Mouse (Mus musculus): ENCODE data around the gene Gm16181. TPM values are rescaled to one million over a fixed set of nuclear protein-coding genes. Genes with fewer than 3 reads are reported as not detected.

The Gm16181 gene
- total RNA-seq, 2 experiments from 2014 or later: not detected

DNA sequence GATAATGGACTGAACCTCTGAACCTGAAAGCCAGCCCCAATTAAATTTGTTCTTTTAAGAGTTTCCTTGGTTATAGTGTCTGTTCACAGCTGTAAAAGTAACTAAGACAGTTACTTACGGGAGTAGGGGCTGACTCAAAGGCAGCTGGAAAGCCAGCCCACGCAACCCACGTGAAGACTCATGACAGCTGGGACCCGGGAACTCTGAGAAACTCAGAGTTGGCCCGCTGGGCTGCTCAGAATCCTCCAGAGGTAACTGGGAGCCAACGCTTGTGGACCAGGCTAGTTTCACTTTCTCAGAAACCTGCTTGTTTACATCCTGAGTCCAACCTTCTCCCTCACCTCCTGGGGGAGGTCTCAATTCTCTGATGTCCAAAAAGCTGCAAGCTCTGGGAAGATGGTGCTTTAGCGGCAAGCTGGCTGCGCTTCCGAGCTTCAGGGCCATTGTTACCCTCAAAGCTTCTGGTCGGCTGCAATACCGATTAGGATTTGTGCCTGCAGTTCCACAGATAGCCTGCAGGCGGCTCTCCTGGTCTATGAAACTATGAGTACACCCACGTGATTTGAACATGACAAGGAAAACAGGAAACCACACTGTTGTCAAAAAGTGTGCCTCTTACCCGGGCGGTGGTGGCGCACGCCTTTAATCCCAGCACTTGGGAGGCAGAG, 37.3 kb downstream of the Gm16181 start:
- DNase-seq (ENCODE audit: low spot score in 2 of 2): peak; percentile 95
- intact Hi-C loops (cut with DNase I): loop anchor here (1.0 kb wide), 1 partner anchor 16 kb away; no protein-coding TSS in a partner anchor

DNA sequence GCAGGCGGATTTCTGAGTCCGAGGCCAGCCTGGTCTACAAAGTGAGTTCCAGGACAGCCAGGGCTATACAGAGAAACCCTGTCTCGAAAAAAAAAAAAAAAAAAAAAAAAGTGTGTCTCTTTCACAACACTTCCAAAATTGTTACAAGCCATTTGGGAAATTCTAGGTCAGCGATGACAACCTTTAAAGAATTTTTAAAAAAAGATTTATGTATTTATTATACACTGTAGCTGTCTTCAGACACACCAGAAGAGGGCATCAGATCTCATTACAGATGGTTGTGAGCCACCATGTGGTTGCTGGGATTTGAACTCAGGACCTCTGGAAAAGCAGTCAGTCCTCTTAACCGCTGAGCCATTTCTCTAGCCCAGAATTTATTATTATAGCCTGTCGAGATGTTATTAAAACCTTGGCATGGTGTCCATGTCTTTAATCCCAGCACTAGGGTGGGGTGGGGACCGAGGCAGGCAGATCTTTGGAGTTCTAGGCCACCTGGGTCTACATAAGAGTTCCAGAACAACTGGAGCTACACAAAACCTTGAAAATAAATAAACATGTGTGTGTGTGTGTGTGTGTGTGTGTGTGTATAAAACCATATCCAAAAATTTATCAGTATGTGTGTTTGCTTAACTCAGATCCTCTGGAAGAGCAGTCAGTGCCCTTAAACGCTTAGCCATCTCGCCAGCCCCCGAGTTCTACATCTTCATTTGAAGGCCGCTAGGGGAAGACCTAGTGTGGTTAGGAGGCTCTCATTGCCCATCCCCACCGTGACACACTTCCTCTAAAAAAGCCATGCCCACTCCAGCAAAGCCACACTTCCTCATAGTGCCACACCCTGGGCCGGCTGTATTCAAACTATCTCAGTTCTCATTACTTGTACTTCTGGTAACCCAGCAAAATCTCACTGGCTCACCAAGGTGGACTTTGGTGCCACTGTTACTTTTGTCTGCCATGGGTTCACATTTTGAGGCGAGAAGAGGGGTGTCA, 38.2 kb downstream of the Gm16181 start:
- intact Hi-C loops (cut with DNase I): loop anchor here (1.0 kb wide), 1 partner anchor 16 kb away; no protein-coding TSS in a partner anchor
- peak in 1 of 2 experiments; percentile 28 for DNase-seq (ENCODE audit: low spot score in 2 of 2)

- no peak for DNase-seq (ENCODE audit: low spot score in 2 of 2)
- intact Hi-C loops (cut with DNase I): no loop called here
Observed at GRCm38 (mm10) chr17:35259621-35260020, 39.0 kb downstream of the Gm16181 start.

DNA sequence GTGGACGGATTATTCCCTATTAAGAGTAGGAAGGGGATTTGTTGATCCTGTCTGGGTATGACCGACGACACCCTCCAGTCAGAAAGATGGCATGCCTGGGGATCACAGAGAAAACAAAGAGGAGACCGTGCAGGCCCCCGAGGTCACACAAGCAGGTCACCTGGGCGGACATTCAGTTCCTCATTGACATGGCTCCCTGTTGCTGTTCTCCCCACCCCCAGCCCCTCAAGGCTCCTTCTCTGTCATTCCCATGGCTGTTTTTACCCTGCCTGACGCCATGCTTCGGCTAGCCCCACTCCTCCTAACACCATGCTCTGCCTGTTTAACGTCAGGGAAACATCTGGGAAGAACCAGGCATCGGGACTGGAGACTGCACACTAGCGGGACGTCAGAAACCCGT, 41.0 kb downstream of the Gm16181 start:
- intact Hi-C loops (cut with DNase I): no loop called here

DNA sequence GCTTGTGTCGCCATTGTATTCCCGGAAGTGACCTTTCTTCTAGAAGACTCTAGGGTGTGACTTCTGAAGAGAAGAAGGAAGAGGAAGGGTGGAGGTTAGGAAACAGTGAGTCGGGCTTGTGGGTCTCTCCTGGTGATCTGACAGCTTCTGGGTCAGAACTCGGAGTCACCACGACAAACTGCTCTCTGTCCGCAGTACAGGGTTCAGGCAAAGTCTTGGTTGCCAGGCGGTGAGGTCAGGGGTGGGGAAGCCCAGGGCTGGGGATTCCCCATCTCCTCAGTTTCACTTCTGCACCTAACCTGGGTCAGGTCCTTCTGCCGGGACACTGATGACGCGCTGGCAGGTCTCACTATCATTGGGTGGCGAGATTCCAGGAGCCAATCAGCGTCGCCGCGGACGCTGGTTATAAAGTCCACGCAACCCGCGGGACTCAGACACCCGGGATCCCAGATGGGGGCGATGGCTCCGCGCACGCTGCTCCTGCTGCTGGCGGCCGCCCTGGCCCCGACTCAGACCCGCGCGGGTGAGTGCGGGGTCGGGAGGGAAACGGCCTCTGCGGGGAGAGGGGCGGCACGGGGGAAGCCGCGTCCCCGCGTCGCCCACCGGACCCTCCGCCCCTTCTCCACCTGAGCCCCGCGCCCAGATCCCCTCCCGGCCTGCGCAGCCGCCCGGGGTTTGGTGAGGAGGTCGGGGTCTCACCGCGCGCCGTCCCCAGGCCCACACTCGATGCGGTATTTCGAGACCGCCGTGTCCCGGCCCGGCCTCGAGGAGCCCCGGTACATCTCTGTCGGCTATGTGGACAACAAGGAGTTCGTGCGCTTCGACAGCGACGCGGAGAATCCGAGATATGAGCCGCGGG, 42.3 kb downstream of the Gm16181 start, which contains the start of gene H2-D1:
H2-D1 (plus strand) TSS at position 67 of the 859 bp plus-strand sequence.
- intact Hi-C loops (cut with DNase I): no loop called here
- peak; percentile 95 to 97 for DNase-seq (ENCODE audit: low spot score in 2 of 2)

More for the DNA sequence above, 41.0 kb downstream of the Gm16181 start:
- no peak for DNase-seq (ENCODE audit: low spot score in 2 of 2)

DNA sequence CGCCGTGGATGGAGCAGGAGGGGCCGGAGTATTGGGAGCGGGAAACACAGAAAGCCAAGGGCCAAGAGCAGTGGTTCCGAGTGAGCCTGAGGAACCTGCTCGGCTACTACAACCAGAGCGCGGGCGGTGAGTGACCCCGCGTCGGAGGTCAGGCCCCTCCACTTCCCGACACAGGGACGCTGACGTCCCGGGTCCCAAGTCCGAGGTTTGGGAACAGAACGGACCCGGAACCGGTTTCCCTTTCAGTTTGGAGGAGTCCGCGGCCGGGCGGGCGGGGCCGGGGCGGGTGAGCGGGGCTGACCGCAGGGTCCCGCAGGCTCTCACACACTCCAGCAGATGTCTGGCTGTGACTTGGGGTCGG, 42.9 kb downstream of the Gm16181 start:
- intact Hi-C loops (cut with DNase I): no loop called here
- no peak for DNase-seq (ENCODE audit: low spot score in 2 of 2)

- intact Hi-C loops (cut with DNase I): no loop called here
Observed at GRCm38 (mm10) chr17:35267399-35268086, 46.9 kb downstream of the Gm16181 start.

GRCm38 (mm10) chr17:35269653-35270347, 49.2 kb downstream of the Gm16181 start:
- no peak for DNase-seq (ENCODE audit: low spot score in 2 of 2)
- intact Hi-C loops (cut with DNase I): loop anchor here (5.0 kb wide), 1 partner anchor 1257 kb away; no protein-coding TSS in a partner anchor

More at GRCm38 (mm10) chr17:35267399-35268086, 46.9 kb downstream of the Gm16181 start:
- no peak for DNase-seq (ENCODE audit: low spot score in 2 of 2)

GRCm38 (mm10) chr17:35272249-35272648, 51.6 kb downstream of the Gm16181 start:
- DNase-seq (ENCODE audit: low spot score in 2 of 2): no peak
- intact Hi-C loops (cut with DNase I): loop anchor here (5.0 kb wide), 1 partner anchor 1260 kb away; no protein-coding TSS in a partner anchor

Small RNA genes lying within 50 kb of the gene (microRNA-seq; reads per million reads assigned to microRNA genes)
- gene Mir6973a: 0 reads per million in 2 experiments
- 0 to 1.7 reads per million in 2 experiments for gene Mir6974
- gene Mir6975: 0.74 to 2.7 reads per million in 2 experiments
- 0 to 0.50 reads per million in 2 experiments for gene Mir8094

Other genes starting within 250 kb of the Gm16181 start
- 10 to 100 TPM; 10.8 to 12.6 TPM for gene Hspa1a, start 248.7 kb upstream of the Gm16181 start, total RNA-seq (2021)
- gene Hspa1l, start 248.1 kb upstream of the Gm16181 start, total RNA-seq (2021): under 1 TPM; 0.27 to 0.34 TPM
- gene Lsm2, start 239.0 kb upstream of the Gm16181 start, total RNA-seq (2021): 10 to 100 TPM; 17.3 to 18.0 TPM
- gene Vars, start 219.8 kb upstream of the Gm16181 start, total RNA-seq (2021): 10 to 100 TPM; 38.0 to 44.7 TPM
- gene Vwa7, start 204.3 kb upstream of the Gm16181 start, total RNA-seq (2021): under 1 TPM; 0.30 to 0.37 TPM
- gene Sapcd1, start 192.8 kb upstream of the Gm16181 start, total RNA-seq (2021): under 1 TPM; 0.60 to 0.83 TPM
- gene Msh5, start 174.1 kb upstream of the Gm16181 start, total RNA-seq (2021): under 1 TPM; 0.76 to 0.96 TPM
- gene Clic1, start 170.9 kb upstream of the Gm16181 start, total RNA-seq (2021): 10 to 100 TPM in 1 of 2 experiments, 1 to 10 TPM in 1; 9.9 to 11.6 TPM
- 10 to 100 TPM; 12.1 to 12.5 TPM for gene Ddah2, start 161.8 kb upstream of the Gm16181 start, total RNA-seq (2021)
- gene Ly6g6c, start 155.4 kb upstream of the Gm16181 start, total RNA-seq (2021): not detected
- gene Mpig6b, start 154.7 kb upstream of the Gm16181 start, total RNA-seq (2021): not detected
- gene Ly6g6e, start 143.9 kb upstream of the Gm16181 start, total RNA-seq (2021): 1 to 10 TPM; 2.4 to 2.7 TPM
- gene Ly6g6d, start 142.8 kb upstream of the Gm16181 start, total RNA-seq (2021): 1 to 10 TPM in 1 of 2 experiments, under 1 TPM in 1; 0.69 to 1.9 TPM
- gene Ly6g6f, start 135.2 kb upstream of the Gm16181 start, total RNA-seq (2021): not detected
- 100 to 1,000 TPM; 107 to 109 TPM for gene Abhd16a, start 131.6 kb upstream of the Gm16181 start, total RNA-seq (2021)
- gene Ly6g5c, start 112.6 kb upstream of the Gm16181 start, total RNA-seq (2021): not detected
- gene Ly6g5b, start 105.4 kb upstream of the Gm16181 start, total RNA-seq (2021): under 1 TPM; 0.69 to 0.94 TPM
- gene Gpank1, start 99.4 kb upstream of the Gm16181 start, total RNA-seq (2021): 10 to 100 TPM; 13.1 to 15.2 TPM
- gene Csnk2b, start 98.8 kb upstream of the Gm16181 start, total RNA-seq (2021): 100 to 1,000 TPM; 183 to 185 TPM
- 10 to 100 TPM; 24.1 to 29.8 TPM for gene D17H6S53E, start 94.5 kb upstream of the Gm16181 start, total RNA-seq (2021)
- not detected for gene Apom, start 88.8 kb upstream of the Gm16181 start, total RNA-seq (2021)
- gene Bag6, start 85.7 kb upstream of the Gm16181 start, total RNA-seq (2021): 100 to 1,000 TPM; 286 to 292 TPM
- 100 to 1,000 TPM; 268 to 285 TPM for gene Prrc2a, start 55.9 kb upstream of the Gm16181 start, total RNA-seq (2021)
- 10 to 100 TPM; 10.8 to 11.1 TPM for gene Aif1, start 44.8 kb upstream of the Gm16181 start, total RNA-seq (2021)
- gene Lst1, start 32.4 kb upstream of the Gm16181 start, total RNA-seq (2021): 10 to 100 TPM in 1 of 2 experiments, 1 to 10 TPM in 1; 6.1 to 10.1 TPM
- under 1 TPM; 0.64 to 0.99 TPM for gene Ltb, start 26.4 kb upstream of the Gm16181 start, total RNA-seq (2021)
- not detected for gene Tnf, start 18.8 kb upstream of the Gm16181 start, total RNA-seq (2021)
- under 1 TPM; 0.34 to 0.39 TPM for gene Lta, start 15.5 kb upstream of the Gm16181 start, total RNA-seq (2021)
- gene Atp6v1g2, start 12.8 kb downstream of the Gm16181 start, total RNA-seq (2021): 100 to 1,000 TPM; 514 to 578 TPM
- gene Nfkbil1, start 15.0 kb downstream of the Gm16181 start, total RNA-seq (2021): 10 to 100 TPM; 11.7 to 12.8 TPM
- gene Ddx39b, start 20.9 kb downstream of the Gm16181 start, total RNA-seq (2021): 100 to 1,000 TPM; 207 to 209 TPM
- gene H2-D1, start 41.9 kb downstream of the Gm16181 start, total RNA-seq (2021): 10 to 100 TPM; 18.5 to 18.7 TPM
- gene H2-Q1, start 99.6 kb downstream of the Gm16181 start, total RNA-seq (2021): under 1 TPM; 0.39 to 0.96 TPM
- gene H2-Q2, start 121.4 kb downstream of the Gm16181 start, total RNA-seq (2021): under 1 TPM; 0.30 to 0.78 TPM
- gene H2-Q4, start 158.8 kb downstream of the Gm16181 start, total RNA-seq (2021): 1 to 10 TPM; 1.4 to 1.9 TPM
- under 1 TPM in 1 of 2 experiments, not detected in 1; 0.34 TPM for gene H2-Q6, start 204.0 kb downstream of the Gm16181 start, total RNA-seq (2021)
- gene H2-Q7, start 218.3 kb downstream of the Gm16181 start, total RNA-seq (2021): under 1 TPM; 0.30 to 0.34 TPM
- under 1 TPM; 0.09 to 0.39 TPM for gene H2-Q10, start 249.3 kb downstream of the Gm16181 start, total RNA-seq (2021)